Mouse (Mus musculus) liver, embryonic 16.5 days (tissue): ENCODE data around the gene Spryd3. TPM values are rescaled to one million over a fixed set of nuclear protein-coding genes. Genes with fewer than 3 reads are reported as not detected.
A peak's percentile ranks its signal among the peaks of the same experiment; 100 is the strongest.

Experiments used
- ATAC-seq: fragments of 200-750 bp; cut with Nextera tagmentation; 2 replicates; pipeline ENCODE4 v1.8.0; 2017; ENCODE audit warnings: low read depth, mild to moderate bottlenecking, moderate number of reproducible peaks, moderate library complexity
- H3K27ac ChIP-seq: fragments of 300-500 bp; sonication (generic); 2 replicates; pipeline ENCODE4 v1.5.1; 2014; ENCODE audit warnings: mild to moderate bottlenecking, low read length
- H3K27me3 ChIP-seq: fragments of 300-500 bp; sonication (generic); 2 replicates; pipeline ENCODE4 v1.6.1; 2014; ENCODE audit warnings: low read depth, low read length, mixed read lengths; ENCODE audit not compliant: control insufficient read depth, insufficient read depth
- H3K36me3 ChIP-seq: fragments of 300-500 bp; sonication (generic); 2 replicates; pipeline ENCODE4 v1.6.1; 2014; ENCODE audit warnings: mild to moderate bottlenecking; ENCODE audit not compliant: control insufficient read depth, insufficient read depth
- H3K4me1 ChIP-seq: fragments of 300-500 bp; sonication (generic); 2 replicates; pipeline ENCODE4 v1.6.1; 2014; ENCODE audit warnings: low read depth, low read length, mixed read lengths; ENCODE audit not compliant: control insufficient read depth
- H3K4me2 ChIP-seq: fragments of 300-500 bp; sonication (generic); 2 replicates; pipeline ENCODE4 v1.6.1; 2014; ENCODE audit warnings: low read depth, low read length, mixed read lengths
- H3K4me3 ChIP-seq: fragments of 300-500 bp; sonication (generic); 2 replicates; pipeline ENCODE4 v1.5.1; 2014; ENCODE audit warnings: low read depth, mild to moderate bottlenecking, low read length
- H3K9ac ChIP-seq: fragments of 300-500 bp; sonication (generic); 2 replicates; pipeline ENCODE4 v1.6.1; 2014; ENCODE audit warnings: low read depth, low read length
- H3K9me3 ChIP-seq: fragments of 300-500 bp; sonication (generic); replicated peaks from 2 replicates; pipeline ENCODE4 v1.6.1; 2016; ENCODE audit warnings: low read length; ENCODE audit not compliant: control insufficient read depth
- WGBS: fragments of 180-500 bp; shearing (Covaris S2); extraction: QIAGEN DNeasy Blood & Tissue Kit; methylation state at CpG from one replicate; pipeline ENCODE4 v1.1.7; 2014; ENCODE audit not compliant: insufficient replicate concordance; 5-methylcytosine and 5-hydroxymethylcytosine counted together
- polyA plus RNA-seq: library from polyadenylated mRNA; unstranded; fragments of >200 nt; fragmentation: Nextera tagmentation; extraction: Ambion mirVana; gene quantifications from 2 replicates; pipeline ENCODE4 v1.2.1, GENCODE M21; 2015

Spryd3 gene
- polyA plus RNA-seq, 1 experiment from 2014 or later: 14.3 TPM

DNA sequence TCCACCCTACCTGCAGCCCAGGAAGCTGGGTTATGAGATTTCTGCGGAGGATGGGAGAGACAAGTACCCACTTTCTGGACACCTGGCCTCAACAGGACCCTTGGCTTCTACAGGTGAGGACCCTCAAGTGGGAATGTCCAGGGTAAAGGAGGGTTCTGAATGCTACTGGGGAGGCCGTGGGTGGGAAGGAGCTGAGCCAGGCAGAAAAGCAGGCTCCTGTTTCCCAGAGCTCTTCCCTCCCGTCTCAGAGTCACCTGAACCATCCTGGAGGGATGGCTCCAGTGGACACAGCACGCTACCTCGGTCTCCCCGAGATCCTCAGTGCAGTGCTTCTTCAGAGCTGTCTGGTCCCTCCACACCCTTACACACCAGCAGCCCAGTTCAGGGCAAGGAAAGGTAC is 23.9 kb downstream of the Spryd3 start:
- H3K4me1 ChIP-seq: peaks cover 6% of the 10 kb centered on the region
- no peaks in the 10 kb centered on the region for H3K27me3 ChIP-seq
- ATAC-seq: no peak
- H3K9me3 ChIP-seq: no peaks in the 10 kb centered on the region
- H3K27ac ChIP-seq: no peak overlapping the region
- H3K4me3 ChIP-seq: no peak overlapping the region
- WGBS: 71% methylated on average over 6 of the region's 6 CpGs
- no peaks in the 10 kb centered on the region for H3K36me3 ChIP-seq
- H3K4me2 ChIP-seq: no peak overlapping the region
- no peak overlapping the region for H3K9ac ChIP-seq

DNA sequence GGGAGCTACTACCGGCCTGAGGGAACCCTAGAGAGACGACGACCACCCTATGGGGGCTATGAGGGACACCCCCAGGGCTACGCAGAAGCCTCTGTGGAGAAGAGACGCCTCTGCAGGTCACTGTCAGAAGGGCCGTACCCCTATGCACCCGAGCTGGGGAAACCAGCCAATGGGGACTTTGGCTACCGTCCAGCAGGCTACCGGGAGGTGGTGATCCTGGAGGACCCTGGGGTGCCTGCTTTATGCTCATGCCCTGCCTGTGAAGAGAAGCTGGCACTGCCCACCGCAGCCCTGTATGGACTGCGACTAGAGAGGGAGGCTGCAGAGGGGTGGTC is 24.6 kb downstream of the Spryd3 start:
- Histone ChIP-seq H3K27me3 (peaks cover 5% of the 10 kb centered on the region), H3K4me3 (no peak overlapping the region), H3K9ac (no peak overlapping the region), H3K4me2 (no peak overlapping the region), H3K36me3 (no peaks in the 10 kb centered on the region), H3K4me1 (peaks cover 11% of the 10 kb centered on the region), H3K27ac (no peak overlapping the region), H3K9me3 (no peaks in the 10 kb centered on the region)
- ATAC-seq: no peak
- WGBS: 73% methylated on average over 11 of the region's 11 CpGs

DNA sequence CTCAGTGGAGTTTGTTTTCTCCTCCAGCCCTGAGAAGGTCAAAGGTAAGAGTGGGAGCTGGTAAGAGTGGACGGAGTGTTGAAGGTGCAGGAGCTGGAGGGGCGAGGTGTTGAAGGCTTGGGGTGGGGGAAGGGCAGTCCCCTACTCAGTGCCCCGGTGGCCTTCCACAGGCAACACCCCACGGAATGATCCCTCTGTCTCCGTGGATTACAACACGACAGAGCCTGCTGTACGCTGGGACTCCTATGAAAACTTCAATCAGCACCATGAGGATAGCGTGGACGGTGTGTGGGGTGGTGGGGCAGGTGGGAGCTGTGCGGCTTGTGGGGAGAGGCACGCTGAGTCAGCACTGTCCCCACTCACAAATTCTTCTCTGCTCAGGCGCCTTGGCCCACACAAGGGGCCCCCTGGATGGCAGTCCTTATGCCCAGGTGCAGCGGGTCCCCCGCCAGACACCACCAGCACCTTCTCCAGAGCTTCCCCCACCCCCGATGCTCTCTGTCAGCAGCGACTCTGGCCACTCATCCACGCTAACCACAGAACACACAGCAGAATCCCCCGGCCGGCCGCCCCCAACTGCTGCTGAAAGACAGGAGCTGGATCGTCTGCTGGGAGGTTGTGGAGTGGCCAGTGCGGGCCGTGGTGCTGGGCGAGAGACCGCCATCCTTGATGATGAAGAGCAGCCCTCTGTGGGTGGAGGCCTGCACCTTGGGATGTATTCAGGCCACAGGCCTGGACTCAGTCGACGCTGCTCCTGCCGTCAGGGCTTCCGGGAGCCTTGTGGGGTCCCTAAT is 25.1 kb downstream of the Spryd3 start:
- H3K36me3 ChIP-seq: no peaks in the 10 kb centered on the region
- no peak for ATAC-seq
- WGBS: 59% methylated on average over 29 of the region's 29 CpGs
- H3K4me3 ChIP-seq: no peak overlapping the region
- H3K27ac ChIP-seq: no peak overlapping the region
- no peak overlapping the region for H3K9ac ChIP-seq
- peaks cover 16% of the 10 kb centered on the region for H3K4me1 ChIP-seq
- H3K27me3 ChIP-seq: peaks cover 11% of the 10 kb centered on the region
- H3K9me3 ChIP-seq: no peaks in the 10 kb centered on the region
- no peak overlapping the region for H3K4me2 ChIP-seq

DNA sequence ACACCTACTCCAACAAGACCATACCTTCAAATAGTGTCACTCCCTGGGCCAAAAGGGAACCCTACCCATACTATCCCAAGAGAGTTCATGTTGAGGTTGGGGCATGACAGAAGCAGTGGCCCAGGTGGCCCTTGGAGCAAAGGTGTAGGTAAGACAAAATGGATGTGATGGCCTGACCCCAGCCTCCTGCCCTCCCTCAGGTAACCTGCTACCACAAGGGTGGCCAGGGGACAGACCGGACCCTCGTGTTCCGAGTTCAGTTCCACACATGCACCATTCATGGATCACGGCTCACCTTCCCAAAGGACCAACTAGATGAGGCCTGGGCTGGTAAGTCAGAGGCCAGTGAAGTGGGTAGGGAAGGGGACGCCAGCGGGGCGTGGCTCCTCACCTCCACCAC is 25.8 kb downstream of the Spryd3 start:
- no peak for ATAC-seq

DNA sequence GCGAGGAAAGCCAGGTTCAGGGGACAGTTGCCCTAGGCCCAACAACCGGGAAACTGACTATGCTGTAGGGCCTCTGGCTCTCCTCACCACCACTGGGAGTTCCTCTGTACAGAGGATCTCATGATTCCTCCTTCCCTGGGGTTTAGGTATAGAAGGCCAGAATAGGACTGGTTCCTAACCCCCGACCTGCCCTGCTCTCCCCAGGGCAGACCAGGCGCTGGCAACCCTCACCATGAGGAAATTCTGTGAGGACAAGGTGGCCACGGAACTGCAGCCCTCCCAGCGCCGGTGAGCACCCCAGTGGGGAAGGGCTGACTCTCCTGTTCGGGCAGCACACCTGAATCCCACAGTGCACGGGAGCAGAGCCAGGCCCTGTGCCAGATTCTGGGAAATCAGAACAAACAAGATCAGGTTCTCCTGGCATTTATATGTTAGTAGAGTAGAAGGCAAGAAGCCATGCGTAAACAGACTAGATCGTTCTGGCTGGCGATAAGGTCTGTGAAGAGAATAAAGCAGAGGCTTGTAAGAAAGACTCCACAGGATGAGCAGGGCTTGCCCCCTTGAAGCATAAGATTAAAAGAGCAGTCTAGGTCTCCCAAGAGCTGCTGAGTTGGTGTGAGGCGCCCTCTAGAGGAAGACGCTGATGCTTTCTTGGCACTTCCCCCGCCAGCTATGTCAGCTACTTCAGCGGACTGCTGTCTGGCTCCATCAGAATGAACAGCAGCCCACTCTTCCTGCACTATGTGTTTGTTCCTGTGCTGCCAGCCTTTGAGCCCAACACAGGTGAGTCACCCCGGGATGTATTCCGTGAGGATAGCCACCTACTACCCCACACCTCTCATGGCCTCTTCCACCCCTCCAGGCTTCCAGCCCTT is 27.1 kb downstream of the Spryd3 start:
- H3K4me3 ChIP-seq: no peak overlapping the region
- H3K36me3 ChIP-seq: no peaks in the 10 kb centered on the region
- WGBS: 45% methylated on average over 18 of the region's 18 CpGs
- peaks cover 13% of the 10 kb centered on the region for H3K27me3 ChIP-seq
- no peak overlapping the region for H3K4me2 ChIP-seq
- H3K27ac ChIP-seq: no peak overlapping the region
- no peaks in the 10 kb centered on the region for H3K9me3 ChIP-seq
- H3K4me1 ChIP-seq: peaks cover 23% of the 10 kb centered on the region
- ATAC-seq: no peak
- H3K9ac ChIP-seq: no peak overlapping the region

More for the DNA sequence above, 25.8 kb downstream of the Spryd3 start:
- Histone ChIP-seq H3K9ac (no peak overlapping the region), H3K9me3 (no peaks in the 10 kb centered on the region), H3K27ac (no peak overlapping the region), H3K4me2 (no peak overlapping the region), H3K4me1 (peaks cover 18% of the 10 kb centered on the region), H3K4me3 (no peak overlapping the region), H3K36me3 (no peaks in the 10 kb centered on the region), H3K27me3 (peaks cover 13% of the 10 kb centered on the region)
- WGBS: 82% methylated on average over 7 of the region's 7 CpGs

DNA sequence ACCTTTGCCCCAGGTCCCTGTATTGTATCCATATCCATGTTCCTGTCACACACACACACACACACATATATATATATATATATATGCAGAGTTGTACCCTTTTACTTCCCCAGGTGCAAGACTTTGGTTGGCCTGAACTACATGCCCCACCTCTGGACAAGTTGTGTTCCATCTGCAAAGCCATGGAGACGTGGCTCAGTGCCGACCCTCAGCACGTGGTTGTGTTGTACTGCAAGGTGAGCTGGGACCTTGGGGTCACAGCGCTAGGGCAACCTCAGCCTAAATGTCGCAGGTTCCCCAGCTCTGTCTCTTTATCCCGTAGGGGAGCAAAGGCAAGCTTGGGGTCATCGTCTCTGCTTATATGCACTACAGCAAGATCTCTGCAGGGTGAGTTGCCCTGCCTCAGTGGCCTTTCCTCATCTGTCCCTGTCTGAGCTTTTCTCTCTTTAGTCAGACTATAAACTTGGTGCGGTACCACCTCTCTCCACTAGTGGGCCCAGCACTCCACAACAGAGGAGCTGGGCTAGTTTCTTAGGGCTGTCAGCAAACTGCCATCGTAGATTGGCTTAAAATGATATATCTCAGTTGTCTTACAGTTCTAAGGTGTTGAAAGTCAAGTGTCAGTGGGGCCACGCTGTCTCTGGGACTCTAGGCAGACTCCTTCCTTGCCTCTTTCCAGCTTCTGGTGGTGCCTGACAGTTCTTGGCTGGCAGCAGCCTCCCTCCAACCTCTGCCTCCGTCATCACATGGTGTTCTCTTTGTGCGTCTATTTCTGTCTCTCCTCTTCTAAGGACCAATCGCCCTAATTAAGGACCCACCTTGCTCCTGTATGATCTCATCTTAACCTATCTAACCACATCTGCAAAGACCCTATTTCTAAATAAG is 28.1 kb downstream of the Spryd3 start:
- 31% methylated on average over 13 of the region's 13 CpGs for WGBS
- Histone ChIP-seq H3K4me3 (no peak overlapping the region), H3K27me3 (peaks cover 13% of the 10 kb centered on the region), H3K27ac (no peak overlapping the region), H3K9me3 (no peaks in the 10 kb centered on the region), H3K36me3 (no peaks in the 10 kb centered on the region), H3K9ac (no peak overlapping the region), H3K4me1 (peaks cover 29% of the 10 kb centered on the region), H3K4me2 (no peak overlapping the region; the same call in 1 of the 2 replicates)
- ATAC-seq: no peak

DNA sequence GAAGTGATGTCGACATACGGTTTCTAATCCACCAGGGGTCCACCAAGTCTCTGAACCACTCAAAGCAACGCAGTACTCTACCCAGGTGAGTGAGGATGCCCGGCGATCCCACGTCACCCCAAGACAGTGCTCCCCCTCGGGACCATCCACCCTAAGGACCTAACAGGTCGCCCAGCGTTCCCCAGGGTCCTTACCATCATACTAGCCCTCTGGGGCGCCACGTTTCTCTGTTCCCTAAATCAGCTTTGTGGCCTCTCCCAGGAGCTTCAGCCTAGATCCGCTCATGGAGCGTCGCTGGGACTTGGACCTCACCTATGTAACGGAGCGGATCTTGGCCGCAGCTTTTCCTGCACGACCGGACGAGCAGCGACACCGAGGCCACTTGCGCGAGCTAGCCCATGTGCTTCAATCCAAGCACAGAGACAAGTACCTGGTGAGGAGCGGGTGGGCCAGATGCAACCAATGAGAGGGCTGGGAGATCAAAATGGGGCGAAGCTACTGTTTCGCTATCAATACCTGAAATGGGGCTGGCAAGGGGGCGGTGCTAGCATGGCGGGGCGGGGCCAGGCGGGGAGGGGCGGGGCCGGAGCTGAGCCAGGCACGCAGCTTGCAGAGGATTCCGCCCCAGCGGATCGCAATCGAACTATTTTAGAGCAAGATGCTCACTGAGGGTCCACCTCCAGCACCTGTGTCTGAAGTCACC is 29.1 kb downstream of the Spryd3 start:
- Histone ChIP-seq H3K4me1 (peaks cover 29% of the 10 kb centered on the region), H3K4me2 (peak overlapping the region; percentile 49), H3K9me3 (no peaks in the 10 kb centered on the region), H3K27me3 (peaks cover 15% of the 10 kb centered on the region), H3K4me3 (peak overlapping the region; percentile 28), H3K9ac (no peak overlapping the region), H3K27ac (no peak overlapping the region), H3K36me3 (no peaks in the 10 kb centered on the region)
- 22% methylated on average over 38 of the region's 38 CpGs for WGBS
- ATAC-seq: no peak
